Mouse (Mus musculus): ENCODE data around the gene Farp1. TPM values are rescaled to one million over a fixed set of nuclear protein-coding genes. Genes with fewer than 3 reads are reported as not detected.
A peak's percentile ranks its signal among the peaks of the same experiment; 100 is the strongest.
"Not testable (repeated sequence)": the region's sequence is repeated elsewhere in the genome, so short reads cannot be mapped to it uniquely, and the experiment has no call there.

Gene Farp1
- polyA plus RNA-seq (2015; fragmentation: Nextera tagmentation; extraction: Ambion mirVana): 4.9 and 5.1 TPM in 2 replicates

DNA sequence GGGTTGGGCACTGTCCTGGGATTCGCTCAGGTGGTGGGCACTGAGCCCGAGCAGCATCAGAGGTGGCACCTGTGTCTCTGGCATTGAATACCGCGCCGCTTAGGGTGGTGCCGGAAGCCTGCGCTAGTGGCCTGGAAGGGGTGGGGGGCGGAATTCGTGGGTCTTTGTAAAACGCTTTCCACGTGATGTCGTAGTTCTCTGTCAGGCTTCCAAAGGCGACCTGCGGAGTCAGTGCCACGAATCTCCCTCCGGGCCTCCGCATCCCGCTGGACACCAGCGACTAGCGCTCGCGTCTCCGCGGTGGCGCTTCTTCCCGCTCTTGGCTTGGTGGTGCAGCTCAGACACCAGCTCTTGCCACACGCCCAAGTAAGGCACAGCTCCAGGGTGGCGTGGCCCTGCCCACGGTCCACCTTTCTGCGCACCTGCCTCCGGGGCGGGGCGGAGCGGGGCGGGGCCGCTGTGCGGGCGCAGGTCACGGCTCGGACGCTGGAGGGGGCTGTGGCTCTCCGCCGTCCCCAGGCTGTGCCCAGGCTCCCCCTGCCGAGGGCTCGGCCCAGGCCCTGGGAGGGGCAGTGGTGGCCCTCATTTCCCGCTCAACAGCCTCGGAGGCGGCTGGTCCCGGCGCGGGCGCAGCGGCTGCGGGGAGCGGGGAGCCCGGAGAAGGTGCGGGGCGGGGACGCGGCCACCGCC lies at the start of gene Farp1:
Gene Farp1 (plus strand): TSS at position 228 of the 690 bp plus-strand sequence.
- peak; percentile 13 for DNase-seq (ENCODE audit: low spot score)

- no peak for DNase-seq (ENCODE audit: low spot score)
These were observed 45.9 kb upstream of the Farp1 start for GRCm38 (mm10) chr14:120989126-120989525.

- DNase-seq (ENCODE audit: low spot score): no peak
These were observed 37.3 kb upstream of the Farp1 start for GRCm38 (mm10) chr14:120997686-120998085.

DNA sequence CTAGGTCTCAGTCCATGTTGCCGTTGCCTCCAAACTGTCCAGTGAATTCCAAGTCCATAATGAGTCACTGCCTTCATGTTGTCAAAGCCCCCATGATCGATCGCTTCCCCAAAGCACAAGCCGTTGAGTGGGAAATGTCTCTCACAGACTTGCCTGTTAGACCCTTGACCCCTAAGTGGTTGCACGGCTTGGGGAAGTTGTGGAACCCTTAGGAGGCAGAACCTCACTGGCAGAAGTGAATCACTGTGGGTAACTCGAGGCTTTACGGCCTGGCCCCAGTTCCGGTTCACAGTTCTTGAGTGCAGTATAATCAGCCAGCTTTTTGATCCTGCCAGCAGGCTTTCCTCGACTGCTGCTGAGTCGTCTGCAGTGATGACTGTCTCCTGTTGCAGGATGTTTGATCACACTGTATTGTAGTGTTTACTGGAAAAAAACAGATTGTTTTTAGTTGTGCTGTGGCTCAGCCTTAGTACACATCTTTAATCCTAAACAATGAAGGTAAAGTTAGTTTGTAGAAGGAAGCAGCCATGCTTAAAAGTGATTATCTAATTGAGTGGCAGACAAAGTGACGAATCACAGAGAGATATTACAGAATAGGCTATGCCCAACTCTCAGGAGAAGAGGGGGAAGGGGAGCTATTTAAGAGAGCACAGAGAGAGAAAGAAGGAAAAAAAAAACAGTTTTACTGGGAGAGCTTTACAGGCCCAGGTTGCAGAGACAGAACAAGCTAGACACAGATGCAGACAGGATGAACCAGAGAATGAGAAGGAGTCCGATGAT lies 34.2 kb upstream of the Farp1 start:
- DNase-seq (ENCODE audit: low spot score): no peak

GRCm38 (mm10) chr14:121005621-121006020 lies 29.4 kb upstream of the Farp1 start:
- DNase-seq (ENCODE audit: low spot score): no peak

DNA sequence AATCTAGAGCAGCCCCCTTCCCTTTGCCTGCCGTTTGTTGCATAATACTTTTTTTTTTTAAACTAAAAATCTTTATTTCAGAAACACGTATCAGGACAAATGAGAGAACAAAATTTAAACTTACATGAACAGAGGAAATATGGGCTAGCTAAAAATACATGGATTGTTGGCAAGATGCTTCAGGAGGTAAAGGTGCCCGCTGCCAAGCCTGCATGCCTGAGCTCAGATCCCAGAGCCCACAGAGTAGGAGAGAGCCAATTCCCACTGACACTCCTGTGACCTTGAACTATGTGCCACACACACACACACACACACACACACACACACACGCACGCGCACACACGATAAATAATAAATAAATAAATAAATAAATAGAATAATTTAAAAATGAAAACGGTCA lies 29.0 kb upstream of the Farp1 start:
- no peak for DNase-seq (ENCODE audit: low spot score)

GRCm38 (mm10) chr14:121015114-121015690 lies 19.8 kb upstream of the Farp1 start:
- no peak for DNase-seq (ENCODE audit: low spot score)

DNA sequence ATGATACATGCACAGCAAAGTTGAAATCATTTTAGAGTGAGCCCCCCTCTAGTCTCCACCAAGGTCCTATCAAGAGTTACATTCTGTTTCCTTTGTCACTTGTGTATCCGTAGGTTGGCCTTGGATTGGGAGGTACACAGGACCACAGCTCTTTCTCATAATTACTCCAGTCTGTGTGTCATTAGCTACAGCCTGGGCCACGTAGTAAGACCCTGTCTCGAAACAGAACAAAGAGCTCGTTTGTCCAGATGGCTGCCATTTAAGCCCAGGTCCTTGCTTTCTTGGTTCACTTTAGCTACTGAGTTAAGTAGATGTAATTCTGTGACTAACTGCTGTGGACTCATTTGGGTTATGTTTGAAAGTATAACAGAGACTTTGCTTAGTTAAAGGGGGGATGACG lies 12.6 kb upstream of the Farp1 start:
- DNase-seq (ENCODE audit: low spot score): no peak

GRCm38 (mm10) chr14:121025381-121025780 lies 9.6 kb upstream of the Farp1 start:
- no peak for DNase-seq (ENCODE audit: low spot score)

- no peak for DNase-seq (ENCODE audit: low spot score)
These were observed 3.6 kb upstream of the Farp1 start for GRCm38 (mm10) chr14:121031396-121031795.

DNA sequence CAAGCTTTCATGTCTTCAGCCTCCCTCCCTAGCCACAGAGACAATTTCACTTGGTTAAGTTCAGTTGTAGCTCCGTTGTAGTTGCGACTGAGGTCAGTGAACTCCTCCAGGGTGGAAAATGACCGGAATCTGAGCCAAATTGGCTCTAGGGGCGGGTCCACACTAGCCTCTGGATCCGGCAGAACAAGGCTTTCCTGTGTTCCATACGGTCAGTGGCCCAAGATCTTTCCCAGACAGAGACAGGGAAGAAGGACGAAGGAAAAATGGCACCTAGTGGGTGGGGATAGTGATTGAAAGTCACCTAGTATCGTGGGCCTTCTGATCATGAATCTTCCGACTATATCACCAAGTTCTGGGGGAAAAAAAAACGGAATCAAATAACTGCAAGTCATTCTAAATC lies 475 bp upstream of the Farp1 start:
- DNase-seq (ENCODE audit: low spot score): no peak

DNA sequence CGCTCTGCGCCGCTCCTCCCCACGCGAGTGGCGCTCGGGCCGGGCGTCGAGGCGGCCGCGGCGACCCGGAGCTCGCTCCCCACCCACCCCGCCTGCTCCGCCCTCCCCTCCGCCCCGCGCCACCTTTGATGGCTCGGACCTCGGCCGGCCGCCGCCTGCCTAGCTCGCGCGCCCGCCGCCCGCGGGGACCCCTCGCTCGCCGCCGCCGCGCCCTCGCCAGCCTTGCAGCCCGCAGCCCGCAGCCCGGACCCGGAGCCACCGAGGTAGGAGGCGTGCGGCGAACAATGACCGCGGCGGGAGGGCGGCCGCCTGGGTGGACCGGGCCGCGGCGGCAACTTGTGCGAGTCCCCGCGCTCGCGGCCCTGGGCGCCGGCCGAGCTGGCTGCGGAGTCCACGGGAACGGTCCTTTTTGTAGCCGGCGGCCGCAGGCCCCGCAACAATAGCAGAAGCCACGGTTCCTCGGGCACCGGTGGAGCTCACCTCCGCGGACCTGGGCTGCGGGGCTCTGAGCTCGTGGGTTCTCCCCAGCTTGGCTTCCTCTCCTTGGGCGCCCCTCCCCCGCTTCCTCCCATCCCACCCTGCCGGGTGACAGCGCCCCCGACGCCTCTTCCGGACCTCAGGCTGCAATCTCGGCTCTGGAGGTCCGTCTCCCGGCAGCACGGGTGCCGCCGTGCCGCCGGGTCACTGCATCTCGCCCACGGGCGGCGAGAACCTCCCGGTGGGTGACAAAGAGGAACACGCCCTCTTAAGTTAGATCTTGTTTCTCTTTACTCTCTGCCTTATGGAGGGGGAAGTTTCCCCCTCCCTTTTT lies 868 bp downstream of the Farp1 start:
- peak; percentile 32 for DNase-seq (ENCODE audit: low spot score)

DNA sequence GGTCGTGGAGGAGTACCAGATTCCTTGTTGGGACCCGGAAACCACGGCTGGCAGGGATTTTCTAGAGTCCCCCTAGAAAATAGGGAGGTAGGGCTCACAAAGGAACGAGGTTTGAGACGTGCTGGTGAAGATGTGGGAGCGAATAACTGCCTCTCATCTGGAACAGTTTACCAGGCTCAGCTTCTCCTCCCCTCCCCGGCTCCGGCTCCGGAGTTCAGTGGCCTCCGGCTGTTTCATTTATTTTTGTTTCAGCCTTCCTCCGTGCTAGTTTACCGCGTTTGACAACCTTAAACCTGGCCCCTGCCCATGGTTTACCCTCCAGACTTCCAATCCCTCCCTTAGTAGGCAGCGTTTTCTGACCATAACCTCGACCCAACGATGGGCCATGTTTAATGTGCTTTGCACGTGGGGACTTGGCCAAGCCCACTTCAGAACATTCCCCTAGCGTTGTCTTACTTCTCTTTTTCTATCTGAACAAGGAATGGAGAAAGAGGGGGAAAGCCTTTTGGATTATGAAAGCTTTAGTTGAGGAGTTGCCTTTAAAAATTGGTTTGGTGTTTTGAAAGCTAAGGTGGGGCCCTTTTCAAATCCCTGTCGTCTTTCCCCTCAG lies 1.7 kb downstream of the Farp1 start:
- DNase-seq (ENCODE audit: low spot score): no peak

- no peak for DNase-seq (ENCODE audit: low spot score)
These were observed 2.3 kb downstream of the Farp1 start for GRCm38 (mm10) chr14:121037276-121037675.

DNA sequence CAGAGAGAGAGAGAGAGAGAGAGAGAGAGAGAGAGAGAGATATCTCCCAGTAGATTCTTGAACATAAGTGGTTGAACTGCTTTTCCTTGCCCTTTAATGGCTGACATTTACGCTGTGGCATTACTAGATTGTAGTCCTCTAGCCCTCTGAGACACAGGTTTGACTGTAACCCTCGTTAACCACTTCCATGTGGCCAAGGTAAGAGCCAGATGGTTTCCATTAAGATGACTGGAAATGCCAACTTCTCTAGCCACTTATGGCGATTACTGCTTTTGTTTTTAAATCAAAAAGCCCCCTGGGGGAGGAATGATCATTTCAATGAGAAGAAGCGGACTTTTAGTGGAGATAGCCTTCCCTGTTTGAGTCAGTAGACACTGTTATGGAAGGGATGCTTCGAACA lies 3.7 kb downstream of the Farp1 start:
- DNase-seq (ENCODE audit: low spot score): no peak

- DNase-seq (ENCODE audit: low spot score): no peak
These were observed 9.1 kb downstream of the Farp1 start for GRCm38 (mm10) chr14:121044145-121044544.

DNA sequence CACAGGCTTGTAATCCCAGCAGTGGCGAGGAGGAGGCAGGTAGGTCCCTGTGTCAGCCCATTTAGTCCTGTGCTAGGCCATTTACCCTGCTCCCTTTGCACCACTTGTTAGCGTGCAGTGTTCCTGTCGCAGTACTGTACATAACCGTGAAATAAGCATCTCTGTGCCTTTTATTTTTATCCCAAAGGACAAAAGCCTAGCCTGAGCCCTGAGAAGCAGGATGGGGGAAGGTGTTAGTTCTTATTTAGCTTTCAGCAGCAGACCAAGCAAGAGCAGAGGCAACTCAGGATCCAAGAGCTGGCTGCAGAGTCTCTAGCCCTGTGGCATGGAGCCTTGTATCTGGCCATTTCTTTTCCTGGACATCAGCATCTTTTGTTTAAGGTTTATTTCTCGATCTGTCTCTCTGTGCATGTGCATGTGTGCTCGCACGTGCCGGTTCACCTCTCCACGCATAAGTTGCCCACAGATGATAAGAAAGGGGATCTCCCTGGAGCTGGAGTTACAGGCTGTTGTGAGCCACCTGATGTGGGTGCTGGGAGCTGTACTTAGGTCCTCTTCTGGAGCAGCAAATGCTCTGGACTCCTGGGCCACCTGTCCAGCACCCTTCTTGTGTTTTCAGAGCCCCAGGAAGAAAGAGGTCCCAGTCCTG lies 11.4 kb downstream of the Farp1 start:
- no peak for DNase-seq (ENCODE audit: low spot score)

- no peak for DNase-seq (ENCODE audit: low spot score)
These were observed 12.8 kb downstream of the Farp1 start for GRCm38 (mm10) chr14:121047780-121048179.

- not testable (repeated sequence) for DNase-seq (ENCODE audit: low spot score)
These were observed 16.0 kb downstream of the Farp1 start for GRCm38 (mm10) chr14:121051002-121051401.

- DNase-seq (ENCODE audit: low spot score): no peak
These were observed 18.1 kb downstream of the Farp1 start for GRCm38 (mm10) chr14:121053020-121053518.
